Mouse (Mus musculus): ENCODE results near the gene Vmn1r28.
"Not testable (repeated sequence)": the region's sequence is repeated elsewhere in the genome, so short reads cannot be mapped to it uniquely, and the experiment has no call there.

Vmn1r28 gene

DNA sequence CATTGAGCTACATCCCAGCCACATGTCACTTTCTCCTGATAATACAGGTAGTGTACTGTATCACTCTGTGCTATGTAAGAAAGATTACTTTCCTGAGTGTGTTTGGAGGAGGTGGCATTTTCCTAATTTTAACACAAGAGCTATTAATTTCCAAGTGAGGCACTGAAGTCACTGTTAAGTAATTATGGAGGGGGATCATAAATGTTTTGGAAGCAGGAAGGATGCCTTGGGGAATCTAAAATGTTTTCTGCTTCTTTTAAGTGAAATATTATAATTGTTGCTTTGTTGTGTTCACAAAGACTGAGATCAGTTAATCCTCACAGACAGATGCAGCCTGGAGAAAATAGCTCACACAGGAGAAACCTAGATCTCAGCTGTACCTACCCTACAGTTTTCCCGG, at the start of gene Vmn1r28:
Gene Vmn1r28, plus strand, starts transcription at position 301 of the 400 bp plus-strand sequence.
- no peak for DNase-seq

GRCm38 (mm10) chr6:58216119-58216518, 45.7 kb upstream of the Vmn1r28 start:
- no peak for DNase-seq

DNA sequence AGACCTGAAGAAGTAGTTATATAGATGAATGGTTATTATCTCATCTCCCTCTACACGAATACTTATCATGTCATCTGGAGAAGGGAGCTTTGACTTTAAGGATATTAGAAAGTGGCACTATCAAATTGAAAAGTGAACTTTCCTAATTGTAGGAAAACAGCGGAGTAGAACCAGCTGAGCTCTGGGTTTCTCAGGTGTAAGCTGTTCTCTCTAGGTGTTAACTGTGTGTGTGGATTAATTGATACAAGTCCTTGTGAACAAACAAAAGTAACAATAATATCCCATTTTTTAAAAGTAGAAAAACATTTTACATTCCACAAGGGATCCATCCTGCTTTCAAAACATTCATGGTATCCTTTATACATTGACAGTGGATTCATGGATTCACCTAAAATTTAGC, 43.1 kb upstream of the Vmn1r28 start, which contains the start of gene Vmn1r27:
Gene Vmn1r27, minus strand, starts transcription at position 101 of the 400 bp plus-strand sequence.
- DNase-seq = no peak

GRCm38 (mm10) chr6:58279661-58280060, 17.8 kb downstream of the Vmn1r28 start:
- not testable (repeated sequence) for DNase-seq

DNA sequence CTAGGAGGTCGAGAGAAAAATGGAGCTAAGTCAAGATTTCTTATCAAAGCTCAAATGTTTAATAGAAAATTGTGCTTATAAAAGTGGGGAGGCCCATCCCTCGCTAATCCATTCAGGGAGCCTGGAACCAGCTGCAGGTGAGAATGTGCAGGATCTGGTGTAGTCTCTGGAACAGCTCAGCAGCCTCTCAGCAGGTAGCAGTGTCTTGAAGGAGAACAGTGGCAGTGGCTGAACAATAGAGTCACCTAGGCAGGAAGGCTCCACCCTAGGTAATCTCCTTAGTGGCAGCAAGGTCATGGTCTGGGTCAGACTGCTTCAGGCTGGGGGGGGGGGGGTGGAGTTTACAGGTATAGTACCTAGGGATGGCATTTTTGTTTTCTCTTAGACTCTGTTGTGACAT, 30.4 kb downstream of the Vmn1r28 start:
- DNase-seq = no peak

- DNase-seq = not testable (repeated sequence)
These were observed 36.7 kb downstream of the Vmn1r28 start for GRCm38 (mm10) chr6:58298511-58298910.

DNA sequence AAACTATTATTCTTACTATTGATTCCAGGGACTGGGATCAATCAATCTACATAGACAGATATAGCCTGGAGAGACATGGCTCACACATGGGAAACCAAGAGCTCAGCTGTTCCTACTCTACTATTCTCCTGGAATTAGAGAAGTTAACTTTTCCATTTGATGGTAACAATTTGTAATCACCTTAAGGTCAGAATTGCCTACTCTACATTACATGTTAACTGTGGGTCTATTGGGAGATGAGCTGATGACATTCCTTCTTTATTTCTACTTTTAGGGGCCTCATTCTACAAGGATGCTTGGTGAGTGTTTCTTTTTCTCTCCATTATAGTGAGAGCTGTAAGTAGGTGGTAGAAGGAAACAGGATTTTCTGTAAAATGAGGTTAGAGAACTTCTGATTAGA, 39.4 kb downstream of the Vmn1r28 start, which contains the start of gene Vmn1r29:
Gene Vmn1r29, plus strand, starts transcription at position 301 of the 400 bp plus-strand sequence.
- DNase-seq = no peak
